Mouse (Mus musculus): ENCODE measurements at regions not wholly inside any gene's neighbourhood (a gene's known extent, or its start where the extent isn't known, plus 50 kb on each side); places are given as distances from the start of the nearest gene placed in this dataset.

DNA sequence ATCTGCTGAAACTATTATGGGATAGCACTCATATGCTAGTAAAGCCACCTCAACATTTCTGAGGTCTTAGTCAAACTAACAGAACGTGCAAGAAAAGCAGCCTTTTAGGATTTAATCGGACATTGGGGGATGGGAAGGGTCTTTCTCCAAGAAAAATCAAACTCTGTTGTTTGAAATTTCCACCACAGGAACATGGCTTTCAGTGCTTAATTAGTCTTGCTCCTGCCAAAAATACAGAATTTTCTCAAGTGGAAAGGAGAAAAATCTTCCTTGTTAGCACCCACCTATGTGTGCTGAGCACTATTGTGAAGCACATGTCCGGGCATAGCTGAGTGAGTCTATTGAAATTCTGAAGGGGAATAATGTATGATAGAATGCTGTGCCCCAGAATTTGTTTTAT lies 1470.0 kb downstream of the Slc22a22 start:
- TF ChIP-seq CTCF (IDR thresholded peaks at IDR 0.05; ENCODE audit: borderline replicate concordance, insufficient read depth, low read depth, low read length) (no peak), POLR2A (IDR thresholded peaks at IDR 0.05; ENCODE audit: borderline replicate concordance, insufficient read depth, low read length) (no peak)
